ENCODE assay signal across 9 mouse cellular contexts in the genomic region with DNA sequence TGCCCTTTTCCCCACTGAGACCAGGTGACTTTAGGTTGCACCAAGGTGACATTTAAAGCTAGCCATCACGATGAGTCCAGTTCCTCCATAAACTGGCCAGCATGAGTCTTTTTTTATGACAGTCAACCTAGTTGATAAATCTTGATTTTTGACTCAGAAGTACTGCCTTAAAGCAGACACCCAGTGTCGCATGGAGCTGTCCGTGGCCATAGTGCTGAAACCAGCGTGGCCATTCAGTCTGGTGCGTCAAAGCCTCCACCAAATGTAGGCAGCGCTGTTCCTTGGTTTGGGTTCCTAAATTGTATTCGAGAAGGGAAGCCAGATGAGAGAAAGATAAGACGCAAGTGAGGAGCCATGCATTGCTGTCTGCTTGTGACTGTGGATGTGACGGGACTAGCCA. TPM values are rescaled to one million over a fixed set of nuclear protein-coding genes. Genes with fewer than 3 reads are reported as not detected.
A peak's percentile ranks its signal among the peaks of the same experiment; 100 is the strongest.
DNase-seq lines count a peak whose midpoint lies in the region; ATAC-seq and TF ChIP-seq lines count a peak whose summit lies in the region.
"Had no signal": no experiment of that assay in that cellular context is flagged by ENCODE, and none has a peak within 500 bp of the region (broad histone marks: within the 10 kb centered on the region; RNA-seq: fewer than 3 reads in every experiment).

No protein-coding gene starts in this region.

- no peaks in the 10 kb centered on the region for H3K36me3 ChIP-seq in embryonic facial prominence, embryonic 11.5 days (replicated peaks; ENCODE audit: control insufficient read depth, insufficient read depth, low read depth, low read length)
- no peaks in the 10 kb centered on the region for H3K36me3 ChIP-seq in liver, postnatal 0 days (replicated peaks; ENCODE audit: insufficient read depth, low read length)
- no peaks in the 10 kb centered on the region for H3K36me3 ChIP-seq in forebrain, embryonic 16.5 days (ENCODE audit: control insufficient read depth, insufficient read depth)
- H3K36me3 ChIP-seq: limb, embryonic 15.5 days had no signal

- no peak for ATAC-seq in embryonic facial prominence, embryonic 11.5 days (replicated peaks; ENCODE audit: insufficient number of reproducible peaks, low FRiP score, low TSS enrichment, low read depth)
- no peak for ATAC-seq in liver, postnatal 0 days
- ATAC-seq in forebrain, embryonic 16.5 days, result no peak

- 20% methylated on average over 9 of the region's 9 CpGs for WGBS in embryonic facial prominence, embryonic 11.5 days
- WGBS in liver, postnatal 0 days (ENCODE audit: insufficient replicate concordance), result 11% methylated on average over 9 of the region's 9 CpGs
- WGBS in forebrain, embryonic 16.5 days, result 18% methylated on average over 9 of the region's 9 CpGs

- TF ChIP-seq EP300 in liver, postnatal 0 days (IDR thresholded peaks at IDR 0.05; ENCODE audit: low read depth), result no peak

- TF ChIP-seq CTCF in layer of hippocampus, adult 2 months (conservative IDR thresholded peaks at IDR 0.05), result no peak
- TF ChIP-seq CTCF in liver, postnatal 0 days (IDR thresholded peaks at IDR 0.05; ENCODE audit: low read depth), result no peak

- H3K4me1 ChIP-seq in embryonic facial prominence, embryonic 11.5 days (ENCODE audit: control insufficient read depth, insufficient read depth, low read length), result no peaks in the 10 kb centered on the region
- H3K4me1 ChIP-seq in liver, postnatal 0 days (ENCODE audit: insufficient read depth), result no peaks in the 10 kb centered on the region
- H3K4me1 ChIP-seq in forebrain, embryonic 16.5 days (replicated peaks; ENCODE audit: control insufficient read depth, insufficient read depth, low read length), result no peaks in the 10 kb centered on the region
- H3K4me1 ChIP-seq: limb, embryonic 15.5 days had no signal

- no peak overlapping the region for H3K9ac ChIP-seq in embryonic facial prominence, embryonic 11.5 days (replicated peaks; ENCODE audit: low read length)
- no peak overlapping the region for H3K9ac ChIP-seq in liver, postnatal 0 days (replicated peaks)
- H3K9ac ChIP-seq in forebrain, embryonic 16.5 days (replicated peaks; ENCODE audit: low read depth, low read length), result no peak overlapping the region
- H3K9ac ChIP-seq: limb, embryonic 15.5 days had no signal

- no peak overlapping the region for H3K4me3 ChIP-seq in layer of hippocampus, adult 2 months
- no peak overlapping the region for H3K4me3 ChIP-seq in embryonic facial prominence, embryonic 11.5 days (ENCODE audit: low read depth, low read length)
- no peak overlapping the region for H3K4me3 ChIP-seq in liver, postnatal 0 days (ENCODE audit: low read depth, low read length)
- H3K4me3 ChIP-seq in forebrain, embryonic 16.5 days (replicated peaks; ENCODE audit: low read length), result no peak overlapping the region
- H3K4me3 ChIP-seq: limb, embryonic 15.5 days had no signal

- H3K27me3 ChIP-seq in embryonic facial prominence, embryonic 11.5 days (ENCODE audit: control insufficient read depth, insufficient read depth, low read length), result no peaks in the 10 kb centered on the region
- H3K27me3 ChIP-seq in liver, postnatal 0 days (ENCODE audit: insufficient read depth, low read length), result no peaks in the 10 kb centered on the region
- no peaks in the 10 kb centered on the region for H3K27me3 ChIP-seq in forebrain, embryonic 16.5 days (replicated peaks; ENCODE audit: control insufficient read depth, insufficient read depth, low read length)
- H3K27me3 ChIP-seq: limb, embryonic 15.5 days had no signal

- no peak overlapping the region for H3K27ac ChIP-seq in layer of hippocampus, adult 2 months
- H3K27ac ChIP-seq in embryonic facial prominence, embryonic 11.5 days (replicated peaks; ENCODE audit: low read depth, low read length), result no peak overlapping the region
- no peak overlapping the region for H3K27ac ChIP-seq in liver, postnatal 0 days (ENCODE audit: low read depth)
- H3K27ac ChIP-seq in forebrain, embryonic 16.5 days (ENCODE audit: low read length), result no peak overlapping the region
- H3K27ac ChIP-seq: limb, embryonic 15.5 days had no signal

- peak; percentile 61 to 68 for DNase-seq in layer of hippocampus, postnatal 10 days (ENCODE audit: low spot score in 2 of 2)
- no peak for DNase-seq in layer of hippocampus, adult 2 months (ENCODE audit: low spot score in 2 of 2)
- DNase-seq in adrenal gland, adult 18-20 months (ENCODE audit: low spot score in 2 of 2), result peak; percentile 63 to 73
- DNase-seq in embryonic facial prominence, embryonic 11.5 days (ENCODE audit: low spot score), result peak; percentile 92
- peak; percentile 73 for DNase-seq in liver, postnatal 0 days
- peak; percentile 33 for DNase-seq in testis, postnatal 14 days (ENCODE audit: low spot score)
- no peak for DNase-seq in frontal cortex, postnatal 14 days (ENCODE audit: low spot score in 2 of 2)

- no peak overlapping the region for H3K4me2 ChIP-seq in embryonic facial prominence, embryonic 11.5 days (ENCODE audit: low read depth, low read length)
- H3K4me2 ChIP-seq in liver, postnatal 0 days (ENCODE audit: low read depth, low read length), result no peak overlapping the region
- no peak overlapping the region for H3K4me2 ChIP-seq in forebrain, embryonic 16.5 days (ENCODE audit: low read length)
- H3K4me2 ChIP-seq: limb, embryonic 15.5 days had no signal

- H3K9me3 ChIP-seq in embryonic facial prominence, embryonic 11.5 days (replicated peaks; ENCODE audit: control insufficient read depth, low read length), result no peaks in the 10 kb centered on the region
- no peaks in the 10 kb centered on the region for H3K9me3 ChIP-seq in liver, postnatal 0 days (ENCODE audit: low read length)
- H3K9me3 ChIP-seq in forebrain, embryonic 16.5 days (ENCODE audit: control insufficient read depth, low read length), result no peaks in the 10 kb centered on the region
- H3K9me3 ChIP-seq: limb, embryonic 15.5 days had no signal

RNA-seq across cellular contexts. Expression of a gene that starts 24.5 kb away (rescaled TPM):
- total RNA-seq in layer of hippocampus, postnatal 10 days (2021), result 10 to 100 TPM; 26.2 to 27.4 TPM
- 10 to 100 TPM; 22.0 to 24.3 TPM for total RNA-seq in layer of hippocampus, adult 2 months (2021)
- 10 to 100 TPM; 17.5 to 25.9 TPM for total RNA-seq in adrenal gland, adult 18-20 months (2021)
- 24.2 and 25.0 TPM in 2 replicates for polyA plus RNA-seq in embryonic facial prominence, embryonic 11.5 days (2014; fragmentation: Nextera tagmentation; extraction: Ambion mirVana)
- polyA plus RNA-seq in liver, postnatal 0 days (2015; fragmentation: Nextera tagmentation; extraction: Ambion mirVana), result 67.0 and 81.2 TPM in 2 replicates
- 77.9 and 93.9 TPM in 2 replicates for polyA plus RNA-seq in forebrain, embryonic 16.5 days (2015; fragmentation: Nextera tagmentation; extraction: Ambion mirVana)

RNA-seq across cellular contexts. Expression of a gene that starts 49.5 kb away (rescaled TPM):
- total RNA-seq in layer of hippocampus, postnatal 10 days (2021), result 1 to 10 TPM; 4.5 to 5.3 TPM
- total RNA-seq in layer of hippocampus, adult 2 months (2021), result 1 to 10 TPM in 1 of 2 experiments, under 1 TPM in 1; 0.86 to 1.9 TPM
- total RNA-seq in adrenal gland, adult 18-20 months (2021), result 1 to 10 TPM; 1.1 to 2.5 TPM
- polyA plus RNA-seq in embryonic facial prominence, embryonic 11.5 days (2014; fragmentation: Nextera tagmentation; extraction: Ambion mirVana), result 204 and 209 TPM in 2 replicates
- polyA plus RNA-seq in liver, postnatal 0 days (2015; fragmentation: Nextera tagmentation; extraction: Ambion mirVana), result 41.4 and 45.4 TPM in 2 replicates
- polyA plus RNA-seq in forebrain, embryonic 16.5 days (2015; fragmentation: Nextera tagmentation; extraction: Ambion mirVana), result 38.3 and 45.3 TPM in 2 replicates

RNA-seq across cellular contexts. Expression of a gene that starts 49.6 kb away (rescaled TPM):
- 10 to 100 TPM; 23.7 to 24.2 TPM for total RNA-seq in layer of hippocampus, postnatal 10 days (2021)
- total RNA-seq in layer of hippocampus, adult 2 months (2021), result 10 to 100 TPM; 27.7 to 28.5 TPM
- total RNA-seq in adrenal gland, adult 18-20 months (2021), result 10 to 100 TPM; 33.2 to 33.4 TPM
- polyA plus RNA-seq in embryonic facial prominence, embryonic 11.5 days (2014; fragmentation: Nextera tagmentation; extraction: Ambion mirVana), result 49.6 and 51.6 TPM in 2 replicates
- polyA plus RNA-seq in liver, postnatal 0 days (2015; fragmentation: Nextera tagmentation; extraction: Ambion mirVana), result 16.2 and 17.1 TPM in 2 replicates
- polyA plus RNA-seq in forebrain, embryonic 16.5 days (2015; fragmentation: Nextera tagmentation; extraction: Ambion mirVana), result 27.5 and 29.9 TPM in 2 replicates

Comparison
In these comparisons a context has a peak if more than half of its experiments do, and no peak if none do; other contexts are left out.
1. DNase-seq: peak in layer of hippocampus, postnatal 10 days (2 of 2), adrenal gland, adult 18-20 months (2 of 2), embryonic facial prominence, embryonic 11.5 days (single experiment), liver, postnatal 0 days (single experiment) and testis, postnatal 14 days (single experiment); none in layer of hippocampus, adult 2 months (0 of 2) and frontal cortex, postnatal 14 days (0 of 2).